Mouse (Mus musculus): ENCODE measurements around the gene Cxcl10.

DNA sequence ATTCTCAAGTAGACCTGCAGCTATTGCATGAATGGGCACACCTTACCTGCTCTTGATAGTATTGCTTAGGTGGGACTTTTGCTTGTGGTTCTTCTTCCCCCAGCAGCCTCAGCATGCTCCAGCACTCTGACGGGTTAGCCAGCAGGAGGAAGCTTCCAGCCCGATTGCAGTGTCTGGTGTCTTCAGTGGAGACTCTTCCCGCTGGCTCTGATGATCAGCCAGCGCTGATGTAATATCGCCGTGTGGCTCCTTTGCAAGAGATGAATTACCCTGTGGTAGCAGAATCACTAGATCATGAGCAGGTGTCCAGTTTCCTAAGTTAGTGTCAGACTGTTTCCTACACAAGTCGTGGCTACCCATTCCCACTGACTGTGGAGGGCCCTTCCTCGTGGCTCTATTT, 3.7 kb downstream of the Cxcl10 start:
- TF ChIP-seq POLR2A (IDR thresholded peaks at IDR 0.05; ENCODE audit: insufficient read depth, low read depth, low read length) = no peak
- no peak for TF ChIP-seq CTCF (IDR thresholded peaks at IDR 0.05)
- no peak for TF ChIP-seq EP300 (IDR thresholded peaks at IDR 0.05; ENCODE audit: insufficient read depth, low read depth, low read length)

Measured in heart, adult 2 months (tissue).